Mouse (Mus musculus): Measurements from ENCODE around the gene Tmem233. TPM values are rescaled to one million over a fixed set of nuclear protein-coding genes. Genes with fewer than 3 reads are reported as not detected.

Tmem233 gene
- polyA plus RNA-seq, 1 experiment from 2014 or later: 0.05 TPM

GRCm38 (mm10) chr5:116016542-116016941 is 66.5 kb downstream of the Tmem233 start:
- Histone ChIP-seq H3K36me3 (peaks cover 89% of the 10 kb centered on the region), H3K9me3 (no peaks in the 10 kb centered on the region), H3K4me2 (no peak overlapping the region), H3K4me3 (no peak overlapping the region), H3K27me3 (no peaks in the 10 kb centered on the region), H3K9ac (no peak overlapping the region), H3K4me1 (no peaks in the 10 kb centered on the region), H3K27ac (no peak overlapping the region)
- no peak for ATAC-seq (ENCODE audit: insufficient number of reproducible peaks, low FRiP score, low TSS enrichment, low read depth)
- WGBS: 94% methylated on average over 5 of the region's 5 CpGs

GRCm38 (mm10) chr5:116014237-116014636 is 68.8 kb downstream of the Tmem233 start:
- no peaks in the 10 kb centered on the region for H3K4me1 ChIP-seq
- H3K9me3 ChIP-seq: no peaks in the 10 kb centered on the region
- peaks cover 66% of the 10 kb centered on the region for H3K36me3 ChIP-seq
- H3K27ac ChIP-seq: no peak overlapping the region
- ATAC-seq (ENCODE audit: insufficient number of reproducible peaks, low FRiP score, low TSS enrichment, low read depth): no peak
- H3K4me3 ChIP-seq: no peak overlapping the region
- WGBS: 93% methylated on average over 11 of the region's 11 CpGs
- no peak overlapping the region for H3K4me2 ChIP-seq
- H3K27me3 ChIP-seq: no peaks in the 10 kb centered on the region
- no peak overlapping the region for H3K9ac ChIP-seq

DNA sequence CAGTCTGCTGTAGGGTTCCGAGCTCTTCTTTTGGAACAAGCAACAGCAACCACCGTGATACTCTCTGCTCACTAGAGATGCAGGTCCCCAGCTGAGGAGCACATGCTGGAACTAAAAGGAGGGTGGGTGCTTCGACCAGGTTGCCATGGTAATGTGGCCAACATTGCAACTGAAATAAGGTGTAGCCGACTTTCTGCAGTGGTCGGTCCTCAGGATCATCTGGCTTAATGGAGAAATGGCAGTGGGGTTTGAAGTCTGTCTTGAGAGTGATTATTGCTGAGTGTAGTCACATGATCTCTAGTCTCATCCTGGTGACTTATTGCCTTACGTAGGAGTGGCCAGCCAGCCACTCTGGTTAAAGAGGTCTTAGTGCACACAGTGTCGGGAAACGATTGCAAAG is 69.2 kb downstream of the Tmem233 start:
- WGBS: 84% methylated on average over 8 of the region's 8 CpGs
- no peak for ATAC-seq (ENCODE audit: insufficient number of reproducible peaks, low FRiP score, low TSS enrichment, low read depth)
- Histone ChIP-seq H3K36me3 (peaks cover 62% of the 10 kb centered on the region), H3K4me2 (no peak overlapping the region), H3K9me3 (no peaks in the 10 kb centered on the region), H3K27ac (no peak overlapping the region), H3K4me1 (no peaks in the 10 kb centered on the region), H3K9ac (no peak overlapping the region), H3K4me3 (no peak overlapping the region), H3K27me3 (no peaks in the 10 kb centered on the region)

GRCm38 (mm10) chr5:116012503-116012902 is 70.5 kb downstream of the Tmem233 start:
- 90% methylated on average over 7 of the region's 7 CpGs for WGBS
- no peak for ATAC-seq (ENCODE audit: insufficient number of reproducible peaks, low FRiP score, low TSS enrichment, low read depth)
- H3K4me2 ChIP-seq: no peak overlapping the region
- peaks cover 49% of the 10 kb centered on the region for H3K36me3 ChIP-seq
- no peak overlapping the region for H3K9ac ChIP-seq
- H3K4me1 ChIP-seq: no peaks in the 10 kb centered on the region
- no peaks in the 10 kb centered on the region for H3K27me3 ChIP-seq
- H3K27ac ChIP-seq: no peak overlapping the region
- no peaks in the 10 kb centered on the region for H3K9me3 ChIP-seq
- H3K4me3 ChIP-seq: no peak overlapping the region

GRCm38 (mm10) chr5:116011700-116012099 is 71.3 kb downstream of the Tmem233 start:
- H3K36me3 ChIP-seq: peaks cover 41% of the 10 kb centered on the region
- no peak overlapping the region for H3K9ac ChIP-seq
- ATAC-seq (ENCODE audit: insufficient number of reproducible peaks, low FRiP score, low TSS enrichment, low read depth): no peak
- no peaks in the 10 kb centered on the region for H3K9me3 ChIP-seq
- no peak overlapping the region for H3K4me2 ChIP-seq
- no peaks in the 10 kb centered on the region for H3K4me1 ChIP-seq
- no peak overlapping the region for H3K4me3 ChIP-seq
- WGBS: 91% methylated on average over 7 of the region's 7 CpGs
- H3K27ac ChIP-seq: no peak overlapping the region
- H3K27me3 ChIP-seq: no peaks in the 10 kb centered on the region

- no peak for ATAC-seq (ENCODE audit: insufficient number of reproducible peaks, low FRiP score, low TSS enrichment, low read depth)
- no peaks in the 10 kb centered on the region for H3K4me1 ChIP-seq
- 52% methylated on average over 2 of the region's 2 CpGs for WGBS
Measured at GRCm38 (mm10) chr5:116009884-116010627, 73.0 kb downstream of the Tmem233 start.

GRCm38 (mm10) chr5:116009091-116009851 is 73.8 kb downstream of the Tmem233 start:
- Histone ChIP-seq H3K4me3 (no peak overlapping the region), H3K4me1 (no peaks in the 10 kb centered on the region), H3K27me3 (no peaks in the 10 kb centered on the region), H3K9me3 (no peaks in the 10 kb centered on the region), H3K9ac (no peak overlapping the region), H3K27ac (no peak overlapping the region), H3K4me2 (no peak overlapping the region), H3K36me3 (peaks cover 17% of the 10 kb centered on the region)
- WGBS: 65% methylated on average over 15 of the region's 15 CpGs
- ATAC-seq (ENCODE audit: insufficient number of reproducible peaks, low FRiP score, low TSS enrichment, low read depth): no peak

More at GRCm38 (mm10) chr5:116009884-116010627, 73.0 kb downstream of the Tmem233 start:
- Histone ChIP-seq H3K9ac (no peak overlapping the region), H3K9me3 (no peaks in the 10 kb centered on the region), H3K27me3 (no peaks in the 10 kb centered on the region), H3K4me3 (no peak overlapping the region), H3K27ac (no peak overlapping the region), H3K4me2 (no peak overlapping the region), H3K36me3 (peaks cover 25% of the 10 kb centered on the region)

- Histone ChIP-seq H3K27me3 (no peaks in the 10 kb centered on the region), H3K4me2 (no peak overlapping the region), H3K9ac (no peak overlapping the region), H3K27ac (no peak overlapping the region), H3K36me3 (peaks cover 2% of the 10 kb centered on the region; the same call in 1 of the 2 replicates), H3K4me3 (no peak overlapping the region), H3K4me1 (no peaks in the 10 kb centered on the region), H3K9me3 (no peaks in the 10 kb centered on the region)
- WGBS: 78% methylated on average over 13 of the region's 13 CpGs
- ATAC-seq (ENCODE audit: insufficient number of reproducible peaks, low FRiP score, low TSS enrichment, low read depth): no peak
Measured at GRCm38 (mm10) chr5:116007723-116008122, 75.3 kb downstream of the Tmem233 start.

DNA sequence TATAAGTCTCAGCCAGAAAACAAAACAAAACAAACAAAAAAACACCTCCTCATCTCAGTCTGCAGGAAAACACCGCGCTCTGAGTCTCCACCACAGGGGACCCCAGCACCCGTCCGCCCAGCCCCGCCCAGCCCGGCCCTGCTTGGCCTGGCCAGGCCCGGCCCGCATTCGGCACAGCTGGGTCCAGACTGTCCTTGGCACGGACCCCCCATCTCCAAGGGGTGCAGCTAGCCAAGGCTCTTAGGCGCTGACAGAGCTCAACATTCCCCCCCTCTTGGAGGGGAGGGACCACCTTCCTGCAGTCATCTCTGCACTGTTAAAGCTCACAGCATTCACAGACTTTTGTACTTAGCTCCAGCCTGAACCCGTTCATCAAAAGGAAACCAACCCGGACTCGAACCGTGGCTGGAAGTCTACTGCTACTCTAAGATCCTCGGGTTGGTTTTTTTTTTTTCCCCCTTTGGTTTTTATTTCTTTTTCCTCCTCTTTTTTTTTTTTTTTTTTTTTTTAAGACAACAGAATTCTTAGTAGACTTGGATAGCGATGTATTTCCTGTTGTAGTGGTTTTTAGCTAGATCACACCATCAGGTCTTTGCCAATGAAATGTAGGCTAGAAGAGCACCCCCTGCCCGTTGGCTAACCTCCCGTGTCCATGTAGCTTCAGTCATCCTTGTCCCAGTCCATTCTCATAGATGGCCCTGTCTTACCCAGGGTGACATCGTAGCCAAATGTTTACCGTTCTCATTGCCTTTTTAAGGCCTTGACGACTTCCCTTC is 76.5 kb downstream of the Tmem233 start:
- Histone ChIP-seq H3K36me3 (no peaks in the 10 kb centered on the region), H3K9me3 (no peaks in the 10 kb centered on the region), H3K27ac (no peak overlapping the region), H3K9ac (no peak overlapping the region), H3K4me1 (no peaks in the 10 kb centered on the region), H3K27me3 (no peaks in the 10 kb centered on the region), H3K4me2 (no peak overlapping the region), H3K4me3 (no peak overlapping the region)
- no peak for ATAC-seq (ENCODE audit: insufficient number of reproducible peaks, low FRiP score, low TSS enrichment, low read depth)
- WGBS: 66% methylated on average over 22 of the region's 22 CpGs

GRCm38 (mm10) chr5:116004271-116004670 is 78.8 kb downstream of the Tmem233 start:
- Histone ChIP-seq H3K9ac (no peak overlapping the region), H3K27ac (no peak overlapping the region), H3K4me1 (no peaks in the 10 kb centered on the region), H3K27me3 (no peaks in the 10 kb centered on the region), H3K36me3 (no peaks in the 10 kb centered on the region), H3K4me2 (no peak overlapping the region), H3K4me3 (no peak overlapping the region), H3K9me3 (no peaks in the 10 kb centered on the region)
- ATAC-seq (ENCODE audit: insufficient number of reproducible peaks, low FRiP score, low TSS enrichment, low read depth): no peak
- 83% methylated on average over 10 of the region's 10 CpGs for WGBS

GRCm38 (mm10) chr5:116003825-116004224 is 79.2 kb downstream of the Tmem233 start:
- ATAC-seq (ENCODE audit: insufficient number of reproducible peaks, low FRiP score, low TSS enrichment, low read depth): no peak
- Histone ChIP-seq H3K9ac (no peak overlapping the region), H3K4me1 (no peaks in the 10 kb centered on the region), H3K4me3 (no peak overlapping the region), H3K36me3 (no peaks in the 10 kb centered on the region), H3K4me2 (no peak overlapping the region), H3K9me3 (no peaks in the 10 kb centered on the region), H3K27ac (no peak overlapping the region), H3K27me3 (no peaks in the 10 kb centered on the region)
- WGBS: 47% methylated on average over 13 of the region's 13 CpGs

DNA sequence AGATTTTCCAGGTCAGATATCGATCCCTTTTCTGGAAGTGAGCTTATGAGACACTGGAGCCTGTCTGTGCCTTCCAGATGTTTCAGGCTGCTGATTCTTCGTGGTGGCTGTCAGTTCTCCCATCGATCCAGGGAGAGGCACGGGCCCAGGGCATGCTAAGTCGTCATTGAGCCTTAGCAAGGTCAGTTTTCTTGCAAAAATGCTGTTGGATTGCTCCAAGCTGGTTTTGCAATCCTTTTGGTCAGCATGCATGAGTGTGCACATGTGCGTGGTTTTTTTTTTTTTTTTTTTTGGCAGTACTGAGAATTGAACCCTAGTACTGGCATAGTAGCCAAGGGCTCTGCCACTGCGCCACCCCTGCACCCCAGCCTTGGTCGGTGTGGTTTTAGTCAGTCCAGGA is 79.9 kb downstream of the Tmem233 start:
- Histone ChIP-seq H3K9me3 (no peaks in the 10 kb centered on the region), H3K36me3 (no peaks in the 10 kb centered on the region), H3K4me2 (no peak overlapping the region), H3K4me1 (no peaks in the 10 kb centered on the region), H3K4me3 (no peak overlapping the region), H3K27ac (no peak overlapping the region), H3K27me3 (no peaks in the 10 kb centered on the region), H3K9ac (no peak overlapping the region)
- 83% methylated on average over 8 of the region's 8 CpGs for WGBS
- no peak for ATAC-seq (ENCODE audit: insufficient number of reproducible peaks, low FRiP score, low TSS enrichment, low read depth)
